Mouse (Mus musculus) B cell, adult 2 months (primary cell): ENCODE data around the gene Abcc3.

Source experiments
- DNase-seq, 2 experiments: peaks; one replicate each; pipeline ENCODE4 v3.0.0; 2022

The Abcc3 gene

DNA sequence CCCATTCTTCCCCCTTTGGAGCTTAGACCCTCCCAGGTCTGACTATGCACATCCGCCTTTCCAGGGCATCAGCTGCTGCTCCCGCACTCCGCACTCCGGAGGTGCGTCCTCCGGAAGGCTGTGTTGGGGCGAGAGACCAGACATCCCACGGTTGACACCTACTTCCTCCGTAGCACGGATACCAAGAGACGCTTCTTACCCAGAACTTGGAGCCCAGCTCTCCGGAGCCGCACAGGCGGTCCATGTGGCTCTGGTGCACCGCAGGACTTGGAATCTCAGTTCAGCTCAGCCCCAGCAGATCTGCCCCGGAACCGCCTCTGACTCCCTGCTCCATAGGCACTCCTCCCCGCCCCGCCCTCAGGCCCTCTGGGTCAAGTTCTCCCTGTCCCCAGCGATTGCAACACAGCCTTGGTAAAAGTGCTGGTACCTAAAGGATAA lies at the start of gene Abcc3:
Abcc3 (minus strand) TSS at position 326 of the 438 bp plus-strand sequence.
- DNase-seq = peak in 1 of 2 experiments; percentile 14

- no peak for DNase-seq
These were observed 49.0 kb upstream of the Abcc3 start for GRCm38 (mm10) chr11:94441752-94442151.

DNA sequence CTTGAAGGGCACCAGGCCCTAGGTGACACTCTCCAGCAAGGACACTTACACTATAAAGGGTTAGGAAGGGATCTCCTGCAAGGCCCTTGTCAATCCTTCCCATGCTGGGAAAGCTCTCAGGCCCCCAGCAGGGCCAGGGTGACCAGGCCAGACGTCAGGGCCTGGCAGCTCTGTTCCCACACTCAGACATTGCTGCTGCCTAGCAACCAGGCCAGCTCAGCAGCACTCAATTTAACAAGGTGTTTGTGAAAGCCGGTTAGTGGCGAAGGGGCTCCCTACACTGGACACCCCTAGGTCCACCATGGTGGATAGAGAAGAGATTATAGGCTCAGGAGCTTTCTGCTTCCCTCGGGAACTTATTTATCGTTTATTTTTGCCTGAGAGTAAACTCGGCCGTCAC lies 48.3 kb upstream of the Abcc3 start:
- DNase-seq = no peak

GRCm38 (mm10) chr11:94440421-94440820 lies 47.6 kb upstream of the Abcc3 start:
- no peak for DNase-seq

DNA sequence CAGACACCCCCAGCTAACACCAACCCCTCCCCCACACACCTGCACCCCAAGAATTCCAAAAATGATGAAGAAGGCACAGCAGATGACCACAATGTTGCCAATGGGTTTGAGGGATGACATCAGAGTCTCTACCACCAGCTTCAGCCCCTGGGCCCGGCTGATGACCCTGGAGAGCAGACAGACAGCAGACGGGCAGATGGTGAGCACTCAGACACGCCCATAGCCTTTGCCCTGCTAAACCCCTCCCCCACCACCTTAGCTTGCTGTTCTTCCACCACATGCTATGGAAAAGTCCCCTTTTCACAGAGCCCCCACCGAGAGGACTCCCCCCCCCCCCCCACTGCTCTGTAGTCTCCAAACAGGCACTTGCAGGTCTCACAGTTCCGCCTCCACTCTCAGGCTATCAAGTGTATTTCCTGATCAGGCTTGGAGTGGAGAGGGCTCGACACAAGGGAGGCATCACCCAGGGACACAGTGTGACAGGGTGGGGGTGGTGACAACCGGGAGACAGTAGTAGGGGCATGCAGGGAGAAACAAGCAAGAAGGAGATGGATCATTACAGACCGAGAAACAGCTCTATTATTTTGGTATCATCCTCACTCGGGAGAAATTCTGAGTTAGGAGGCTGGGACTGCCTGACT lies 36.3 kb upstream of the Abcc3 start:
- no peak for DNase-seq

DNA sequence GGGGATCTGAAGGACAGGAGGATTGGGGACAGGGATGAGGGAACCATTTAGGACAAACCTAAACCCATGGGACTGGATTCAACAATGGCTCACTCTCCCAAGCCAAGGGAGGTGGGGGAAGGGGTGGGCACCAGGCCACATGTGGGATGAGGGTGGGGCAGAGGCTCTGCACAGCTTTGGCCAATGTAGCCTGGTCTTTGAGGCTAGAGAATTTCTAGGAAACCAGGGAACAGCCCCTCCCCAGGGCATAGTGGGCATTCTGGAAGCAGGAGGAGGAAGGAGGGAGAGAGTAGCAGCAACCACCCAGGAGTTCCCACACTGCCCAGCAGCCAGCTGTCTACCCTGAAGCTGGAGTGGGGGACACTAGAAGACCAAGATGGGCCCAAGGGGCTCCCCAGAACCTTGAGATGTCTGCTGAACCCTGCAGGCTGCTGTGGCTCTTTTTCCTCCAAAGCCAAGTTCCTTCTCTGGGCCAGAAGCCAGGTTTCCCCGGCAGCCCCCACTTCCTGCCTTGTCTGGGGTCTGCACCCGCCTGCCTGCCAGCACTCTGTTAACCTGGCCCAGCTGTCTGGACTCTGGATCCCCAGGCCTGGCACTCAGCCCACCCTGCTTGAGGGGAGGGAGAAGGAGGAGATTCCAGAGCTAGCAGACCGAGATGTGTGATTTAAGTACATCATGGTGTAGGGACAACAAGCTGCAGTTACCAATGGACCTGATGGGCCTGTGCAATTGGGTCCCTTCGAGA lies 35.5 kb upstream of the Abcc3 start:
- DNase-seq = no peak

DNA sequence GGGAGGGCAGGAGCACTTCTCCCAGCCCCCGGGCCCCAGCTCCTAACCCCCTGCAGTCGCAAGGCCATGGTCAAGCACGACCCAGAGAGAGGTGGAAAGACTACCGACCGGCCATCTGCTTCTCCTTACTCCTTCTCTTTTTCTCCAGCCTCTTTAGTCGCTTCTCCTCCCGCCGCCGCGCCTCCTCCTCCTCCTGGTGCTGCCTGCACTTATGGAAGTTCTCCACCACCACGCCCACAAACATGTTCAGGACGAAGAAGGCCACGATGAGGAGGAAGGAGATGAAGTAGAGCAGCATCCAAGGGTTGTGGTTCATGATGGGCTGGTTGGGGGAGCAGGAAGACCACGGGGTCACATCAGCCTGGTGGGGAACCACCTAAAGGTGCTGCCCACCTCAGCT lies 32.9 kb upstream of the Abcc3 start:
- no peak for DNase-seq

- DNase-seq = no peak
These were observed 32.4 kb upstream of the Abcc3 start for GRCm38 (mm10) chr11:94425215-94425614.

- DNase-seq = no peak
These were observed 31.6 kb upstream of the Abcc3 start for GRCm38 (mm10) chr11:94424380-94424779.

DNA sequence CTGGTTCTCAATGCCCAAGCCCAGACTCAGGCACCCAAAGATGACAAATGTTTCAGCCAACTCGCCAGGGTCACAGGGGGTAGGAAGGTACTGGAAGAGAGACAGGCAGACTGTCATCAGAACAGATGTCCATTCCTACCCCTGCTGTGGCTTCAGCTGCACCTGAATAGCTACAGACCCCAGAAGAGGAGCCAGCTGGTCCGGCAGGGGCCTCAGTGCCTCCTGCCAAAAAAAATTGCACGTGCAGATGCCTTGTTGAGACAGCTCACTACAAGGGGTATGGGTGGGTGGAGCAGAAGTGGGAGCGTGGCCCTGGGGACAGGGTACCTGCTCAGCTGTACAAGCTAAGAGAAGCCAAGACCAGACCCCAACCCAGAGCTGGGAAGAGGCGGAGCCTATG lies 31.1 kb upstream of the Abcc3 start:
- no peak for DNase-seq

GRCm38 (mm10) chr11:94420991-94421390 lies 28.2 kb upstream of the Abcc3 start:
- no peak for DNase-seq

DNA sequence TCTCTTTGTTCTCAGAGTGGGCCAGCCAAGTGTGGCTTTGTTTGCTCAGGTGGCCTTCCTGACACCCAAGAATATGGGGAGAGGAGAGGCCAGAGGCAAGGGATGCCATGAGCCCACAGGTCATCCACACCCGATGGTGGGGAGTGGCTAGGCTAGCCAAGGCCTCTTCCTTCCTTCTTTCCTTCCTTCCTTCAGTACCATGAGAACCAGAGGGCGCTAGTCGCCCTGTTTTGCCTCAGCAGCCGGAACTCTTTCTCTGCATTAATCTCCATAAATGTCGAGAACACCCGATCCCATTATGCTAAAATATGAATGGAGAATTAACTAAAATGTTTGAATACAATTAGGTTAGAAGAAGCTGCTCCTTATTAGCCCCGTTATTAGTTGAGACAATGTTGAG lies 27.5 kb upstream of the Abcc3 start:
- DNase-seq = no peak

DNA sequence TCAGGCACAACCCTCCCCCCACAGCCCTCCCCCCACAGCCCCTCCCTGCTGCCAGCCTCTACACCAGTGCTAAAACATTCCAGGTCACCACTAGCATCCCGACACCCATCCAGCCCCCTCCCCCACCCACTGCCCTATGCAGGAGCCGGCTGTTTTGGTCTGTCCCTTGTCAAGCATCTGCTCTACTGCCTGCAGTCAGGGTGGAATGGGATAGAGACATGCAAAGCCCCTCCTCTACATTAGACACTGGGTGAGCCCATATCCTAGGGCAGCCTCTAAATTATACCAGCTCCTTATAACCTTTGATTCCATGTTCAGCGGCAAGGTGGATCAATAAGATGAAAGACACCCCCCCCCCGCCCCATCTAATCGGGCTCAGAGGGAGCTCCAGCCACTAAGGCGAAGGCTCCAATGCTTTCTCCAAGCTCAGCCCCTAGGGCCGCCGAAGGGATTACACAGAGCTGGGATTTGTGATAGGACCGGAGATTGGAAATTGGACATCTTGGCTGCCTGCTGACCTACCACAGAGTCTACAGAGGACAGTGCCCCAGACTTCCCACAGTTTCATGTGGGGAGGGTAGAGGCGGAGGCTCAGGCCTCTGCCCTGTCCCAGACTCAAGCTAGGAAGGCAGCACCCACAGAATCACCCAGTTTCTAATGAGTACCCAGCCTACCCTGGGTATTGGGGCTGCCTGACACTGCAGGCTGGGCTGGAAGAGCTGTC lies 26.4 kb upstream of the Abcc3 start:
- DNase-seq = no peak

DNA sequence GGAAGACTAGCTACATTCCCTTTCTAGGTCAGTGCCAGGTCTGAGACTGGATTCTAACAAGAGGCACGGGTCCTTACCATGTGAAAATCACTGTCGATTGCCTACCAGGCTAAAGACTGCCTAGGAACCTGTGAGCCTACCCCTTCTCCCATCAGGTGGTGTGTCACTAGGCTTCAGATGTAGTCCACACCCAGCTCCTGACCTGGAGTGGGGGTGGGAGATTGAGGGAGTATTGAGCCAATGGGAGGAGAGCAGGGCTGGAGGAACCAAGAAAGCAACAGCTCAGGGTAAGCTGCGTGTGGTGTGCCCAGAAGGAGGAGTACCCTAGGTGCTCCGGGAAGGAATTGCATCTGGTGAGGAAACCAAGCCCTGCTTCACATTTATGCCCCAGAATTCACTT lies 21.2 kb upstream of the Abcc3 start:
- DNase-seq = no peak

GRCm38 (mm10) chr11:94413516-94413915 lies 20.7 kb upstream of the Abcc3 start:
- DNase-seq = no peak

DNA sequence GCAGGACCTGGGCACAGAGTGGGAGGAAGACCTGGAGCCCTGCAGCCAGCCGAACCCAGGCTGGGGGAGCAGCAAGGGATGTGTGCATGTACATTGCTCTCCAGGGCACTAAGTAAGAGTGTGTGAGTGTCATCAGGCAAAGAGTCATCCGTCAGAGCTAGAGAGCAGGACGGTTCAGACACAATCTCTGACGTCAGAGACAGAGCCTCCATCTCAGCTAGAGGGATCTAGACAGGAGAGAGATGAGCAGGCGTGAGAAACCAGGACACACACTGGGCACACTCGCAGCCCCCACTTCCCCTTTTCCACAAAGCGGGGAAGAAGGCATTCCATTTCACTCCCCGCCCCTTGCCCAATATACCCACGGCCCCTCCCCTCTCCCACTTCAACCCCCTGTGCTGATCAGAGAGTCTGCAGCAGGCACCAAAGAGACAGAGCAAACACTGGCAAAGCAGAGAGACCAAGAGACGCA lies 20.2 kb upstream of the Abcc3 start:
- DNase-seq = no peak

GRCm38 (mm10) chr11:94412562-94412961 lies 19.8 kb upstream of the Abcc3 start:
- no peak for DNase-seq

GRCm38 (mm10) chr11:94407803-94408321 lies 15.1 kb upstream of the Abcc3 start:
- DNase-seq = no peak

DNA sequence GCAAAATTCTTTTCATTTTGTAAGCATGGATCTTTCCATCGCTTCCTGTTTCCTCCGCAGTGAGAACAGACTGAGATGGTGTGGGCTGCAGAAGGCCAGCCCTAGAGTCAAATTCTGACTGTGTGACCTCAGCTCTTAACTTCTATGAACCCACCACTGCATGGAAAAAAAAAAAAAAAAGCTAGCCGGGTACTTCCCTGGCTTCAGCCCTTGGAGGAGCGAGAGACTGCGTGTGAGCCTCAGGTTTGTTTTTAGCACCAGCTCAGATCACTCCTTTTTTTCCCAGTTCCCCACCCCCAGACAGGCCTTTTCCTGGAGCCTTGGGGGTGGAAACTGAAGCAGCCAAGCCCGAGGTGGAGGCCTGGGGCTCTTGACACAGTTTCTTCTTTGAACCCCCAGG lies 12.6 kb upstream of the Abcc3 start:
- no peak for DNase-seq

- DNase-seq = peak; percentile 82 to 84
These were observed 12.0 kb upstream of the Abcc3 start for GRCm38 (mm10) chr11:94404641-94405260.

GRCm38 (mm10) chr11:94404178-94404577 lies 11.4 kb upstream of the Abcc3 start:
- no peak for DNase-seq

- DNase-seq = no peak
These were observed 11.0 kb upstream of the Abcc3 start for GRCm38 (mm10) chr11:94403757-94404156.

DNA sequence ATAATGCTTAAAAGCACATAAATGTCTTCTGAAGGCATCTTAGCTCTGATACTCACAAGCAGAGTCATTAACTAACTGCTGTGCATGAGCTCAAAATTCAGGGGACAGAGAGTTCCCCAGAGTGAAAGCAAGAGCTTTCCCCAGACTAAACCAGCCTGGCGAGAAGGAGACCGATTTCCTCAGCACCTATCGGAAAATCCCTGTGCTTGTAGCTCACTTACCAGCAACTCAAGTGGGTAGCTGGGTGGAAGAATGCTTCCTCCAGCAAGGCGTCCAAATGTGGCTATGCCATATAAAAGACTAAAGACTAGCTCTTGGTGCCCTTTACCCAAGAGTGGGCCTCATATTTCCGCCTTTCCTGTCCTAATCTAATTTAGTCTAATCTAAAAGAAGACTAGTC lies 9.9 kb upstream of the Abcc3 start:
- DNase-seq = no peak
